Mouse (Mus musculus) left cerebral cortex, postnatal 4 days (tissue): ENCODE results near the gene Hhipl1. TPM values are rescaled to one million over a fixed set of nuclear protein-coding genes. Genes with fewer than 3 reads are reported as not detected.

Experiments used
- DNase-seq: peaks from one replicate; pipeline ENCODE4 v3.0.0-alpha.2; 2022
- intact Hi-C: fragments of 180-260 bp; cut with DNase I; formaldehyde crosslinking; loops from one replicate; pipeline ENCODE4 v1.15.1; 2025
- total RNA-seq, 2 experiments: library from RNA; stranded (reverse); gene quantifications; 2 replicates each; pipeline ENCODE4 v1.2.3; 2021

Gene Hhipl1
- total RNA-seq, 2 experiments from 2014 or later: 6.3 to 6.6 TPM

DNA sequence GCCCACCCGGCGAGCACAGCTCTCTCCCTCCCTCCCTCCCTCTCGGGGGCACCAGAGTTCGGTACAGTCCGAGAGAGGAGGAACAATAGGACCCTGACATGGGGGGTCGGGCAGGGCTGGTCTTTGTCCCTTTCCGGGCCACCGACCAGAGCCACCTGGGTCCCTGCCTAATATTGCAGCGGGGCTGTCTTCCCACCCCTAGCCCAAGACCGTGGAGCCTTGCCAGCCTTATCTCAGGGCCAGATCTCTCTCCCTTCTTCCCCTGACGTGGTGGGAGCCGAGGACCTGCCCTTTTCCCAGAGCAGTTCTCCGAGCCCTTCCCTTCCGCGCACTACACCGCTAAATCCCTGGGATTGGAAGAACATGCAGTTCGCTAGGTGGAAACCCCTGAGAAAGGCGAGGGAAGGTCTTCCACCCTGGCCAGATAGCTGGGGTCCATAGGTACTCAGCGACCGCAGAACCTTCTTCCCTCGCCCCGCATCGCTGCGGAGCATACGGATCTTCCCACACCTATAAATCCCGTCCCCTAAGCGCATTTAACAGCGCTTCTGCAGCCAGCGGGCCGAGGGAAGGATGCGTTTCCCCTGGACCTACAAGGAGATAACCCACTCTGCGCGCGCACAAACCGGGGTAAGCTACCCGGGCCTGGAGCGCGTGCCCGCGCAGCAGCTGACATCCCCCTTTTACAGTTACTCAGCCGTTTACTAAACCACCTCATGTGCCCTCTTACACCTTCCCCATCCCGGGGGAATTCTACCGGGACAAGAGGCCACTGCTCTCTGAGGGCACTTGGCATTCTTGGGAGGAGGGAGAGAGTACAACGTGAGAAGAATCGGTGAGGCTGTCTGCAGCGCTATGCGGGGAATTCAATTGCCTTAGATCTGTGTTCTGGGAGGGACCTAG, 29.9 kb upstream of the Hhipl1 start:
- DNase-seq: peak; percentile 87
- intact Hi-C loops: no loop called here

DNA sequence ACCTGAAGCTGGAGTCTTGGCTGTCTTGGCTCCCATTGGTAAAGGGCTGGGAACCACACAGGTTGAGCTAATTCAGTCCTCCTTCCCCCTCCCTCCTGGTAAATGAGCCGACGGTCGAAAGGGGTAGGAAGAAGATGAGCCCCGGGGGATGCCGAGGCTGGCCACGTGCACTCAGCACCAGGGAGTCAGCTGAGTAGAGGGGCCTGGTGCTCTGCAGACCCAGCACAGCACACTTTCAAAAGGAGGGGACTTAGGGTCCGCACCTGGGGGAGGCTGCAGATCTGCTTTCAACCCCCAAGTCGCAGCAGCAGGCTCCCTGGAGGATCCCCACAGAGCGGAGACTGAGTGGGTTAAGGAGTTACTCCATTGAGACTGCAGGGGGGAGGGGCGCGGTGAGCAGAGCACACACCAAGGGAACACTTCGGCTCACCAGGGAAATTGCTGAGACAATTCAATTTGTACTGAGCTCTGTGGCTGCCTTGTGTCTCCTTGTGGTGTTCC, 28.7 kb upstream of the Hhipl1 start:
- intact Hi-C loops: no loop called here

DNA sequence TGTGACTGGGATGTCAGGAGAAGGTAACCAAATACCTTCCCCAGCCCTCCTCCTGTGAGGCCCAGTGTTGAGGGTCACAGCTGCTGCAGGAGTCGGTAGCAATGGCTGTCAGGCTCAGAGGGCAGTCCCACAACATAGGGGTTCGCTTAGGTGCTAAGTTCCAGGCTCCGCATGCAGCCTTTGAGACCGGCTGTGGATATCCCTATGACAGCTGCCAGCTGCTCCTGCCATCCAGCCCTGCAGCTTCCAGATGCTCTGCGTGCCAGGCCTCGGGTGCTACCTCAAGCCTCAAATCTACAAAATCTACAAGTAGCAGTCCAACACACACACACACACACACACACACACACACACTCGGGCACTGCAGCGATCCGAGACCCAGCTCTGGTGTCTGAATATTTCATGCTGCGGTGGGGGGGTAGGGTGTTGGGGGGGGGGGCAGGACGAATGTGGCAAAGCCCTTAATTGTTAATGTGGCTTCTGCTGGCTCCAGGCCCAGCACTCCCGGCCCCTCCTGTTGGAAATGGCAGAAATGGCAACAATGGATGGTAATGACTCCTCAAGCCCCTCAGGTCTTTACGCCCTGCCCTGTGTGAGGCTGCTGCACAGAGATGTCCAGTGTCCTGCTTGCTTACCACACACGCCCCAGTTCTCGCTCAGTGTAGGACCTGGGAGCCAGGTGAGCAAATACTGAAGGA, 27.7 kb upstream of the Hhipl1 start:
- peak; percentile 62 for DNase-seq
- intact Hi-C loops: no loop called here

More for the DNA sequence above, 28.7 kb upstream of the Hhipl1 start:
- no peak for DNase-seq

DNA sequence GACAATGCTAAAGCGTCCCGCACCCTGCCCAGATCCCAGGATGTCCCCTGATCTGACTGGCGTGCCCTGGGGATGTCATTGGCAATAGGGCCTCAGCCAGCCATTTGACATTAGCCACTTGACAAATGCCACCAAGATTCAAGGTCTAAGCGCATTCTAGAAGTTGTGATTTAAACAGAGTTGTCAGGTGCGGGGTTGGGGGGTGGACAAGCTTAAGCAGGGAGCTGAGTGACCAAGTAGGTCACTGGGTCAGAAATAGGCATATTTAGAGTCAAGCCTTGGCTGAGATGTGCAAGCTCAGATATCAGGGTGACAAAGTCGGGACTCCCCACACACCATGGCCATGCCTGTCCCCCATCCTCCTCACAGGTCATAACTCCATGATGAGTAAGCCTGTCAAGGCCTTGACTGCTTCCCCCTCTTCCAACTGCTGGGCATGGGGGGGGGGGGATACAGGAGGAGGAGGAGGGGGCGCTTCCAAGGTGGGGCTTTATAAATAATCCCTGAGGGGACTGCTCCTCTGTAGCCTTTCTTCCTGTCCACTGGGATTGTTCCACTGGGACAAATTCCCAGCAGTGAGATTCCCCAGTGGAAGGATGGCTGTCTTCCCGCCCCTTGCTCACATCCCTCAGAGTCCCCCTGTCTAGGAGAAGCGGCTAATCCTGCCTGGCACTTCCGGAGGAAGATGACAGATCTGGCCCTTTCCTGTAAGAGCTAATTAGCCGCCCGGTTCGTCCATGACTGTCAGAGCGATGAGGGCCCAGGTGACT, 21.4 kb upstream of the Hhipl1 start:
- intact Hi-C loops: no loop called here
- DNase-seq: no peak

DNA sequence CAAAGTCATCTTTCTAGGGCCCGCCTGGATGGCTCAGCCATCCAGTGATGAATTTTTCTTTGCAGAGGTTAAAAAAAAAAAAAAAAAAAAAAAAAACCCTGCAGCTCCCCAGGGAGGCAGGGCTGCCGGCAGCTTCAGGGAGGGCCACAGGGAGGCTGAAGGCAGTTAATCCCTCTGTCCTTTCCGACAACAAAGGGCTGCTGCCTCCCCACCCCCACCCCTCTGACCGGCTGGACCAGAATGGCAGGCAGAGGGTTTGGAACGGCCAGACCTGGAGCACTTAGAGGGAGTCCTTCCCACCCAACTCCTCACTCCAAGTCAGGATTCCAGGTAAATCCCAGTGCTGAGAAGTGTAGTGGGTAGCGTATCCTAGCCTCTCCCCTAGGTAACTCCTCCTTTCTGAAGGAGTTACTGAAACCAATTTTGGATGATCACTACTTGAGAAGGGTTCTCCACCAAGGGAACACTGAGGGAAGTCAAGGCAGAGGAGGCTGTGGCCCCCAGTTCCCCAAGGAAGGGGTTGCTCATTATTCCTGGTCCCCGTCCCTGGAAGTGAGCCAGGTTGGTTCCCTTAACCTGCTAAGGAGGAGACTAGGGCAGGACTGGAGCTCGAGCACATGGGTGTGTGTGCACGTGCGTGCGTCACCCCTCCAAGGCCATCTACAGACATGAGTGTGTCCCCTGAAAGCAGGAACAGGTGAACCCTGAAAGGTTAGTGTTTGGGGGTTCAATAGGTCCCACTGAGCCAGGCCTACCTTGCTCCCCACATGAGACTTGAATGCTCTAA, 20.7 kb upstream of the Hhipl1 start:
- DNase-seq: no peak
- intact Hi-C loops: no loop called here

DNA sequence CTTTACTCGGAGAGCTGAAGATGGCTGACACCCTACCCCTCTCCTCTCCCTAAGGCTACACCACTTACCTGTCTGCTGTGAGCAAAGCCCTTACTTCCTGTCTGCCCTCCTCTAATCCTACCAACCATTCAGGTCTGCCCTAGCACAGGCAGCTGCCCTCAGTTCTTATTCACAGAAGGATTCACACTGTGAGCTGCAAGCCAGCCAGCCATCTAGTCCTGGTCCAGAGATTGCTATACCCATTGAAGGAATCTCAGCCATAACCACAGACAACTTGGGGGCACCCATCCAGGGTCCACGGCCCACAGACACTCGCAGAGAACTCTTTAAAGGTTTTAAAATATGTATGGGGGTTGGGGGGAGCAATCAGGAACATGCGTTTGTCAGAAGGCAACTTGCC, 19.7 kb upstream of the Hhipl1 start:
- intact Hi-C loops: no loop called here
- no peak for DNase-seq

DNA sequence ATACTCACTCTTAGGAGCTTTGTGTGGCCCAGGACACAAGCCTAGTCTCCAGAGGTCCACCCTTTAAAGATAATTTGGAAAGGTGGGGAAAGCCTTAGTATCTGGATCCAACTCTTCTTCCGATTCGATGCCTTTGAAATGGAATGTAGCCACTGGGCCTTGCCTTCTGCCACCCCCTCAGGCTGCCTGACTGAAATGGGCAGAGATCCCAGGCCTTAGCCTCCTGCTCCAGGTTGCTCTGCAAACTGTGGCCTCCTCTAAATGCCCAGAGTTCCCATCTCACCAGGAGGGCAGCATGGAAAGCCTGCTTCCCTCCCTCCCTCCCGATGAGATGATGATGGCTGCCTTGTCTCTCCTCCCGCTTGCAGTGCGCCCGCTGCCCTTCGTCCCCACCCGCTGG, 19.1 kb upstream of the Hhipl1 start:
- intact Hi-C loops: no loop called here
- no peak for DNase-seq

DNA sequence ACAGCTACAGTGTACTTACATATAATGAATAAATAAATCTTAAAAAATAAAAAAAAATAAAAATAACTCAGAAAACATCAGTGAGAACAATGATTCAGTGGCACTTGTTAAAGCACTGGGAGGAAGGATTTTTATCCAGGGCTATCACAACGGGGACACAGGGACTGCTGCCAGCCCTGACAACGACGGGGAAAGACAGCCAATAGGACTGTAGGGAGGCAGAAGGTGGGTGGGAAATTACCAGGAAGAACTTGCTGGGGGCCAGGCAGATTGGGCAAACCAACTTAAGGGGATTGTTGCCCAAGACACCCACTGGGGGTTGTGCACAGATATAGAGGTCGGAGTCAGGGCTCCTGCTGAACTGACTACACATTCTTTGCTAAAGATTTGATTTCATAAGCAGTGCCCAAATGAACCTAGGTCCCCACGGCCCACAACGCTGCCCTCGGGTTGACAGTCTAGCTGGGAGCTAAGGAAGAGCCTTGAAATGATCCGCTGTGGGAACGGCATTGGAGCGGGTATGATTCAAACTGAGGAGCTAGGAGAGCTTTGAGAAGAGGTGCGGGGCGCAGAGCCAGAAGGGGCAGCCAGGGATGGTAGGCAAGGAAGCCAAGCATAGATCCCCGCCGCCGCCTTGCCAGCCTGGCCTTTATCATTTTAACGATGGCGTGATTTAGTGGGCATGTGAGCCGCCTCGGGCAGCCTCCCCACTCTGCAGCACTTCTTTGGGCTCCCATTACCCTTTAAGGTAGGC, 17.8 kb upstream of the Hhipl1 start:
- DNase-seq: no peak
- intact Hi-C loops: no loop called here

DNA sequence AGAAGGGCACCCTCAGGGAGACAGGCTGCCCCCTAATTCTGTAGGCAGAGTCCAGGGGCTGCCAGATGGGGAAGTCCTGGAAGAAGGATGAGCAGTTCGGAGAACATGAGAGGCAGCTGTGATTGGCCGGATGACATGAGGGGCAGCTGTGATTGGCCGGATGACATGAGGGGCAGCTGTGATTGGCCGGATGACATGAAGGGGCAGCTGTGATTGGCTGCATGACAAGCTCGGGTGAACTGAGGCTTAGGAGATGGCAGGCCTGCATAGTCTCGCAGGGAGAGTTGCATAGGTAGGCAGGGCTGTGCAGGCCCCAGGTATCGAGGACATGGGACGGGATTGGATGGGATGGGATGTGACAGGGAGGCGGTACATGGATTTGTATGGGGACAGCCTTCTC, 13.7 kb upstream of the Hhipl1 start:
- DNase-seq: peak; percentile 60
- intact Hi-C loops: no loop called here

DNA sequence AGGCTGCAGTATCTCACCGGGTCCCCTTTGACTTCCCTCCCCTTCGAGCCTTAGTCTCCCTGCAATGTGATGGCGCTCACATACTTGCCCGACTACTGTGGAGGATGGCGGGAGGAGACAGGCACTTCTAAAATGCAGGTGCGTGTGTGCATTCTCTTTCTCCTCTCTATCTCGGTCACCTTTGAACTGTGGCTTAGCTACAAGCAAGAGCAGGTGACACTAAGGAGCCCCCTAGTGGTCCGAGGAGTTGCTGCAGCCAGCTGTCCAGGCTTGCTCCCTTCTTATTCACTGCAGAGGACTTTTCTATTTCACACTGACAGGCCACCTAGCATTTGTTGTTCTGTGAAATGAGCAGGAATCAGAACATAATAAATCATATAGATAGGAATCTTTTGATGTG, 13.1 kb upstream of the Hhipl1 start:
- peak; percentile 79 for DNase-seq
- intact Hi-C loops: no loop called here

DNA sequence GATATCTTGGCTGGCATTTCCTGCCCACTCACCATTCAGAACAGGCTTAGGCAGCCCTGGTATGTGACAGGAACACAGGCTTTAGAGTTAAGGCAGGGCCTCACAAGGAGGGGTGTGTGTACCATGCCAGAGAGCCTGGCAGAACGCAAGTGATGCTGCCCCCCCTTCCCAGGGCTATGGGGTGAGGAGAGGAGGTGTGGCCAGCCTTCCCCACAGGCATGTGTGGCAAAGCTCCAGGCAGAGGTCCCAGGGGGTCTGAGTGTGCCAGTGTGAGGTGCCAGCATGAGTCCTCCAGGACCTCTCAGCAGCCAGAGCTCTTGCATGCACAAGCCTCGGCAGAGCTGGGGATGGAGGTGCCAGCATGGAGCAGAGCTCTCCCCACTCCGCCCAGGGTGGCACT, 11.4 kb upstream of the Hhipl1 start:
- intact Hi-C loops: no loop called here
- no peak for DNase-seq

DNA sequence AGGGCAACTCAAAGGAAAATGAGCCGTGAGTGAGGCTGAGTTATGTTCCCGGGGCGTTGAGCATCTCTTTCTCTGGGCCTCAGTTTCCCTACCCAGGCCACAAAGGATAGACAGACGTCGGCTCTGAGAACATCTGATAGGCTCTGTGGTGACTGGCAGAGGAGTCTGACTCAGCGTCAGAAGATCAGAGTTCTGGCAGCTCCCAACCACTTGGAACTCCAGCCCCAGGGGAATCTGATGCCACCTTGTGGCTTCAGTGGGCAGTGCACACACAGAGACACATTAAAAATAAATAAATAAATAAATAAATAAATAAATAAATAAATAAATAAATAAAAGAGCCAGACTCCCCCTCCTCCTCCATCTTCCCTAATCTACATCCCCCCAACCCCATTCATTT, 9.0 kb upstream of the Hhipl1 start:
- intact Hi-C loops: no loop called here
- no peak for DNase-seq

DNA sequence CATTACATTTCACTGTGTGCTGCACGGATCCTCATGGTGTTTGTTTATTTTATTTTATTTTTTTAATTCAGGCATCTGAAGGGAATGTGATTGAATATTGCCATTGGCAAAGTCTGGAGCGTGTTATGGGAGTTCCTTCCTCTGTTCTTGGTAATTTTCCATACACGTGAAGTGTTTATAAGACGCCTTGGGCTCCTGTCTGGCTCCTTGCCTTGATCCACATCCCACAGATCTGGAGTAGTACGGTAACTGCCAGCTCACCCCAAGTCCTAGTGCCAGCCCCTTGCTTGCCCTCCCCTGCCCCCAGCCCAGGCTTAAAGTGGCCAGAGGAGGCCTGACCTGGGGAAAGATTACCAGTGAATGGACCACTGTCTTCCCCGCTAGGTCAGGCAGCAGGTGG, 5.1 kb upstream of the Hhipl1 start:
- intact Hi-C loops: no loop called here
- no peak for DNase-seq

DNA sequence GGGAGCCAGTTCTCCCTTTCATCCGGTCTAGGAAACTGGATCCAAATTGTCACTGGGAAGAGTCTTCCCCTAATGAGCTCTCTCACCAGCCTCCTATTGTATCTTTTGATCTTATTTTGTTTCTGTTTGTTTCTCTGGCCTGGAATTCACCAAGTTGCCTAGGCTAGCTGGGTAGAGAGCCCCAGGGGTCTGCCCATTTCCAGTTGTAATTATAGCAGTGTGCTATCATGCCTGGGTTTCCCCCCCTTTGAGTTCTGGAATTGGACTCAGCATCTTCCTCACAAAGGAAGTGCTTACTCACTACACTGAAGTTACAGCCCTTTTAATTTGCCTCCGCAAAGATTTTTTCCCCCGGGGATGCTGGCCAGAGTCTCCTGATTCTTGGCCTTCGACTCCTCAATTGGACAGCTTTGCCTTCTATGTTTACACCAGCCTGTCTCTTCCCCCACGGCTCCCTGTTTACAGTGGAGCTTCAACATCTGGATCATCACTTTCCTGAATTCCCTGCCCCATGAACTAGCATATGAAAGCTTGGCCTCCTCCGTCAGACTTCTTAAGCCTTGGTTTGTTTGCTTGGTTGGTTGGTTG, 2.2 kb upstream of the Hhipl1 start:
- DNase-seq: no peak

DNA sequence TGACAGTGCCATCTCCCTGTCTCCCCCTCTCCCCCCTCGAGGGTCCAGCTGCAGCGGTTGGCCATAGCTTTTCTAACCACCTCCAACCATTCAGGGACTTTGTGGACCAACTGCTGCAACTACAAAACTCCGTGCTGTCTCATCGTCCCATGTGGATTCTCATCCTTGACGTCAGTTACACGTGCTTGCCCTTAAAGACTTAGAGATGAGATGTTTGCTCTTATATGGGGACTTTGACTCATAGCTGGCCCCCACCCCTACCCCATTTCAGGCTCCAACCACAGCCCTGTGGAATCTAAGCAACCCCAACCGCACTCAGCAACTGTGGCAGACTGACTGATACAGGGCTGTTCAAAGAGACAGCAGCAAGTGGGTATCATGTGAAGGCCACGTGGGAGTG, 898 bp upstream of the Hhipl1 start:
- intact Hi-C loops: no loop called here

More for the DNA sequence above, 2.2 kb upstream of the Hhipl1 start:
- intact Hi-C loops: no loop called here

DNA sequence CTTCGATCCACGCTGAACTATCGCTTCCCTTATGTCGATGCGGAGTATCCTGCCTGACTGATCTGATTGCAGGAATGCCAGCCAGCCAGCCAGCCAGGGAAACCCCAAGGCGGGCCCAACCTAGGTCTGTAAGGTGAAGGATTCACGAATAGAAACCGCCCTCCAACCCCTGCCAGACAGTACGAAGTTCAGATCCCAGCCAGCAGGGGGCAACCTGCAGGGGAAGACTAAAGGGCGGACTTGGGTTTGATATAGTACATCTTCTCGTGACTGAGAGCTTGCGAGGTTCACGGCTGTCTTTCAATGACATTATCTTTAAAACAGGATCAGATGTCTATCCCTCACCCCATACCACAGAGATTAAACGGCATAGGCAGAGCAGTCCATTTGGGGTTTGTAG, 1.5 kb downstream of the Hhipl1 start:
- intact Hi-C loops: no loop called here
- peak; percentile 59 for DNase-seq

More for the DNA sequence above, 898 bp upstream of the Hhipl1 start:
- DNase-seq: no peak

DNA sequence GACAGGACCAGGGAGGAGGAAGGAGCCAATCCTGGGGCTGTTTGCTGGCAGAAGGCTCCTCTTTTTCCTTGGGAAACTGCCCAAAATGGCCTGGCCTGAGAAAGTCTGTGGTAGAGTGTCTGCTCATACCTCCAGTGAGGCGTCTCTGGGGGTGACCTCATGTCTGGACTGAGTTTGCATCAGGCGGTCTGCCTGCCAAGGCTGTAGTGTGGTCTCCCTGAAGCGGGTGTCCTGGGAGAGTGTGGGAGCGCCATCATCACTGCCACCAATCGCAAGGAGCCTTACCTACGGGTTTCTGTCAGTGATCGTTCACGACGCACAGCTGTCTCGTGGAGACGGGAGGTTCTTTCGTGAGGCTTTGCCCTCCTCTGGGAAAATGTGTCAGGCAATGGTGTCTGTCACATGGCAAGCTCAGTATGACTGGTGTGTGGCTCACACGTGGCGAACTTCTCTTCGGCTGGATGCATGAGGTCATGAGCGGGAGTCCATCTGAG, 2.3 kb downstream of the Hhipl1 start:
- intact Hi-C loops: no loop called here
- DNase-seq: no peak

DNA sequence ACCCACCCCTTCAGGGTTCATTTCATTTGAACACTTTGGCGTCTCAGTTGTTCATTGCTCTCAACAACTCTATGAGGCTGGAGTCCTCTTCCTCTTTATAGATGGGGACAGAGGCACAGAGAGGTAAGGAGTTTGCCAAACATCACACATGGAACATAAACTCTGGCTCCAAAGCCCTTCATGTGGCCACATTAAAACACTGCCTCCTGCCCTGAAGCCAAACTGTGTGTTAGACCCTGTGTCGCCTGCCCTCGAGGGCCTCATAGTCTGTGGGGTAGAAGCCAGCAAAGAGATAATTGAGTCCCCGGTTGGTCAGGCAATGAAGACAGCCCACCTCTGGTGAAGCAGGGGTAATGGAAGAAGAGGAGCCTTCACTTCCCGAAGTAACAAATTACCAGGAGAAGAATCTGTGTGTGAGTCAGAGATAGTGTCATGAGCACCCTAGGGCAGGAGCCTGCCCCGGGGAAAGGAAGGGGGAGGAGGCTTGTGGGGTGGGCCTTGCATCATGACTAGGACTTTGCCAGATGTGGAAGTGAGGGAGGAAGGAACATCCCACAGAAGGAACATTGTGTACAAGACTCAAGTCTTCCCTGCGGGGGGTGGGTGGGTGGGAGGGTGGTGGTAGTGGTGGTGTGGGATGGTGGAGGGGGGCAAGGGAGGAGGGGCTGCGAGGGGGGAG, 3.2 kb downstream of the Hhipl1 start:
- DNase-seq: no peak
- intact Hi-C loops: no loop called here

DNA sequence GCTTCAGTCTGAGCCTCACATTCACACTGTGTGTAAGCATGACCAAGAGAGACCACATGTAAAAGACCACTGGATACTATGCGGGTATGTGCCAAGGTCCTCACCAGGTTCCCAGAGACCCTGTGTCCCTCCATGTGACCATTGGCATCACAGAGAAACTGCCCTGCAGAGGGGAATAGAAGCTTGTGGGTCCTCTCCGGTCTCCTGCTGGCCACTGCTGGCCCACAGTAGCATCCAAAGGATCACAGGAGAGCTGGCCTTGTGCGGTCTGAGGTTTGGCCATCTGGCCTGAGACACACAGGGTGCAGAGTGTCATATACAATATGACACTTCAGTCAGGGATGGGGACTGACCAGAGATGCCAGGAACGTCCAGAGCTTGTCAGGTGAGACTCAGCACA, 4.0 kb downstream of the Hhipl1 start:
- DNase-seq: no peak
- intact Hi-C loops: no loop called here
